In genomic region chr13:48604591-48604990, GRCm38 (mm10) we compare ENCODE assay signal across 20 mouse cellular contexts. TPM values are rescaled to one million over a fixed set of nuclear protein-coding genes. Genes with fewer than 3 reads are reported as not detected.
"Had no signal": no experiment of that assay in that cellular context is flagged by ENCODE, and none has a peak within 500 bp of the region (broad histone marks: within the 10 kb centered on the region; RNA-seq: fewer than 3 reads in every experiment).

No protein-coding gene starts in this region.

- ATAC-seq: midbrain, embryonic 16.5 days had no signal

- H3K27me3 ChIP-seq: limb, embryonic 13.5 days; midbrain, embryonic 12.5 days; stomach, embryonic 15.5 days had no signal

- H3K4me1 ChIP-seq: midbrain, embryonic 12.5 days; stomach, embryonic 15.5 days had no signal

- H3K9me3 ChIP-seq: limb, embryonic 13.5 days; midbrain, embryonic 12.5 days; stomach, embryonic 15.5 days had no signal

- H3K9ac ChIP-seq: limb, embryonic 13.5 days; liver, embryonic 14.5 days; midbrain, embryonic 12.5 days; stomach, embryonic 15.5 days had no signal

- H3K27ac ChIP-seq: limb, embryonic 13.5 days; liver, embryonic 14.5 days; midbrain, embryonic 12.5 days; stomach, embryonic 15.5 days had no signal

- H3K4me2 ChIP-seq: limb, embryonic 13.5 days; midbrain, embryonic 12.5 days; stomach, embryonic 15.5 days had no signal

- H3K4me3 ChIP-seq: limb, embryonic 13.5 days; midbrain, embryonic 12.5 days; stomach, embryonic 15.5 days had no signal

- DNase-seq: kidney, postnatal 36 days; left cerebral cortex, postnatal 4 days; lung, adult 18-20 months; right cerebral cortex, postnatal 14 days; thymus, adult 2 months; thymus, postnatal 25 days had no signal

RNA-seq across cellular contexts. Expression of gene Barx1, which starts 58.2 kb away (rescaled TPM):
- total RNA-seq: layer of hippocampus, adult 8-10 months; layer of hippocampus, postnatal 14 days; left cerebral cortex, adult 18-20 months; left cerebral cortex, postnatal 10 days; left cerebral cortex, postnatal 4 days; liver, adult 2 months; megakaryocyte-erythroid progenitor cell, adult 5-6 weeks had no signal
- polyA plus RNA-seq: kidney, embryonic 14.5 days; liver, adult 2 months; midbrain, embryonic 16.5 days; neural tube, embryonic 14.5 days; urinary bladder, adult 2 months had no signal
